Mouse (Mus musculus): Measurements from ENCODE around the gene Hist2h4.
"Not testable (repeated sequence)": the region's sequence is repeated elsewhere in the genome, so short reads cannot be mapped to it uniquely, and the experiment has no call there.

Gene Hist2h4

GRCm38 (mm10) chr3:96262979-96263550 lies at the start of gene Hist2h4:
Gene Hist2h4, minus strand, starts transcription at chr3:96263311.
- in situ Hi-C loops (cut with MboI, MseI): loop anchor here (10.0 kb wide), 1 partner anchor 588 kb away; no protein-coding TSS in a partner anchor

- in situ Hi-C loops (cut with MboI, MseI): no loop called here
Measured at GRCm38 (mm10) chr3:96312341-96313098, 49.4 kb upstream of the Hist2h4 start.

GRCm38 (mm10) chr3:96309441-96309840 lies 46.3 kb upstream of the Hist2h4 start:
- in situ Hi-C loops (cut with MboI, MseI): no loop called here

GRCm38 (mm10) chr3:96306506-96306905 lies 43.4 kb upstream of the Hist2h4 start:
- in situ Hi-C loops (cut with MboI, MseI): no loop called here

- in situ Hi-C loops (cut with MboI, MseI): no loop called here
Measured at GRCm38 (mm10) chr3:96302076-96302475, 39.0 kb upstream of the Hist2h4 start.

- in situ Hi-C loops (cut with MboI, MseI): no loop called here
Measured at GRCm38 (mm10) chr3:96300706-96301529, 37.8 kb upstream of the Hist2h4 start.

GRCm38 (mm10) chr3:96299562-96299961 lies 36.5 kb upstream of the Hist2h4 start:
- in situ Hi-C loops (cut with MboI, MseI): no loop called here

GRCm38 (mm10) chr3:96298360-96298759 lies 35.2 kb upstream of the Hist2h4 start:
- in situ Hi-C loops (cut with MboI, MseI): no loop called here

- in situ Hi-C loops (cut with MboI, MseI): no loop called here
Measured at GRCm38 (mm10) chr3:96293787-96294186, 30.7 kb upstream of the Hist2h4 start, which contains the start of gene Fcgr1. Gene Fcgr1, minus strand, starts transcription at chr3:96293969.

GRCm38 (mm10) chr3:96293368-96293767 lies 30.3 kb upstream of the Hist2h4 start:
- in situ Hi-C loops (cut with MboI, MseI): no loop called here

- in situ Hi-C loops (cut with MboI, MseI): no loop called here
Measured at GRCm38 (mm10) chr3:96292641-96293040, 29.5 kb upstream of the Hist2h4 start.

- in situ Hi-C loops (cut with MboI, MseI): not testable (repeated sequence)
Measured at GRCm38 (mm10) chr3:96290727-96291126, 27.6 kb upstream of the Hist2h4 start.

GRCm38 (mm10) chr3:96289201-96289600 lies 26.1 kb upstream of the Hist2h4 start:
- in situ Hi-C loops (cut with MboI, MseI): no loop called here

- in situ Hi-C loops (cut with MboI, MseI): not testable (repeated sequence)
Measured at GRCm38 (mm10) chr3:96287334-96287733, 24.2 kb upstream of the Hist2h4 start.

- in situ Hi-C loops (cut with MboI, MseI): loop anchor here (5.0 kb wide), 1 partner anchor 43 kb away; no protein-coding TSS in a partner anchor
Measured at GRCm38 (mm10) chr3:96284457-96284856, 21.3 kb upstream of the Hist2h4 start.

- in situ Hi-C loops (cut with MboI, MseI): loop anchor here (5.0 kb wide), 1 partner anchor 47 kb away; no protein-coding TSS in a partner anchor
Measured at GRCm38 (mm10) chr3:96280660-96281059, 17.5 kb upstream of the Hist2h4 start.

GRCm38 (mm10) chr3:96277800-96278624 lies 14.9 kb upstream of the Hist2h4 start:
- in situ Hi-C loops (cut with MboI, MseI): no loop called here

GRCm38 (mm10) chr3:96277428-96277799 lies 14.3 kb upstream of the Hist2h4 start:
- in situ Hi-C loops (cut with MboI, MseI): no loop called here

- in situ Hi-C loops (cut with MboI, MseI): no loop called here
Measured at GRCm38 (mm10) chr3:96273591-96274465, 10.7 kb upstream of the Hist2h4 start.

Data from T-helper 2 cell (primary cell).